Mouse (Mus musculus): ENCODE measurements around the gene Tmem132b. TPM values are rescaled to one million over a fixed set of nuclear protein-coding genes. Genes with fewer than 3 reads are reported as not detected.

Tmem132b gene
- total RNA-seq, 2 experiments from 2014 or later, result 113 to 116 TPM

- no peak for DNase-seq (ENCODE audit: low spot score in 2 of 2)
Measured at GRCm38 (mm10) chr5:125574886-125575285, 43.3 kb downstream of the Tmem132b start.

- DNase-seq (ENCODE audit: low spot score in 2 of 2), result no peak
Measured at GRCm38 (mm10) chr5:125575866-125576265, 44.3 kb downstream of the Tmem132b start.

GRCm38 (mm10) chr5:125578661-125579060 lies 47.1 kb downstream of the Tmem132b start:
- DNase-seq (ENCODE audit: low spot score in 2 of 2), result peak; percentile 33 to 84

- peak in 1 of 2 experiments; percentile 50 for DNase-seq (ENCODE audit: low spot score in 2 of 2)
Measured at GRCm38 (mm10) chr5:125579153-125579552, 47.6 kb downstream of the Tmem132b start.

- peak; percentile 35 to 60 for DNase-seq (ENCODE audit: low spot score in 2 of 2)
Measured at GRCm38 (mm10) chr5:125583298-125583697, 51.7 kb downstream of the Tmem132b start.

- peak; percentile 57 to 82 for DNase-seq (ENCODE audit: low spot score in 2 of 2)
Measured at GRCm38 (mm10) chr5:125583836-125584235, 52.3 kb downstream of the Tmem132b start.

GRCm38 (mm10) chr5:125585211-125585610 lies 53.6 kb downstream of the Tmem132b start:
- no peak for DNase-seq (ENCODE audit: low spot score in 2 of 2)

GRCm38 (mm10) chr5:125588203-125588602 lies 56.6 kb downstream of the Tmem132b start:
- DNase-seq (ENCODE audit: low spot score in 2 of 2), result no peak

- peak in 1 of 2 experiments; percentile 59 for DNase-seq (ENCODE audit: low spot score in 2 of 2)
Measured at GRCm38 (mm10) chr5:125588876-125589667, 57.5 kb downstream of the Tmem132b start.

- DNase-seq (ENCODE audit: low spot score in 2 of 2), result no peak
Measured at GRCm38 (mm10) chr5:125598056-125598455, 66.5 kb downstream of the Tmem132b start.

GRCm38 (mm10) chr5:125607146-125607545 lies 75.6 kb downstream of the Tmem132b start:
- DNase-seq (ENCODE audit: low spot score in 2 of 2), result no peak

GRCm38 (mm10) chr5:125609968-125610367 lies 78.4 kb downstream of the Tmem132b start:
- DNase-seq (ENCODE audit: low spot score in 2 of 2), result no peak

- DNase-seq (ENCODE audit: low spot score in 2 of 2), result no peak
Measured at GRCm38 (mm10) chr5:125612460-125612859, 80.9 kb downstream of the Tmem132b start.

GRCm38 (mm10) chr5:125613136-125613535 lies 81.6 kb downstream of the Tmem132b start:
- peak in 1 of 2 experiments; percentile 60 for DNase-seq (ENCODE audit: low spot score in 2 of 2)

- no peak for DNase-seq (ENCODE audit: low spot score in 2 of 2)
Measured at GRCm38 (mm10) chr5:125614348-125614747, 82.8 kb downstream of the Tmem132b start.

- DNase-seq (ENCODE audit: low spot score in 2 of 2), result no peak
Measured at GRCm38 (mm10) chr5:125617050-125617449, 85.5 kb downstream of the Tmem132b start.

GRCm38 (mm10) chr5:125627816-125628348 lies 96.3 kb downstream of the Tmem132b start:
- peak; percentile 62 to 90 for DNase-seq (ENCODE audit: low spot score in 2 of 2)

- no peak for DNase-seq (ENCODE audit: low spot score in 2 of 2)
Measured at GRCm38 (mm10) chr5:125634666-125635065, 103.1 kb downstream of the Tmem132b start.

- DNase-seq (ENCODE audit: low spot score in 2 of 2), result no peak
Measured at GRCm38 (mm10) chr5:125640966-125641365, 109.4 kb downstream of the Tmem132b start.

- DNase-seq (ENCODE audit: low spot score in 2 of 2), result peak in 1 of 2 experiments; percentile 51
Measured at GRCm38 (mm10) chr5:125641531-125642147, 110.1 kb downstream of the Tmem132b start.

GRCm38 (mm10) chr5:125648236-125648635 lies 116.7 kb downstream of the Tmem132b start:
- no peak for DNase-seq (ENCODE audit: low spot score in 2 of 2)

- DNase-seq (ENCODE audit: low spot score in 2 of 2), result peak in 1 of 2 experiments; percentile 35
Measured at GRCm38 (mm10) chr5:125649982-125650381, 118.4 kb downstream of the Tmem132b start.
